Mouse (Mus musculus) forebrain, postnatal 0 days (tissue): ENCODE data around the gene Klk1b1. TPM values are rescaled to one million over a fixed set of nuclear protein-coding genes. Genes with fewer than 3 reads are reported as not detected.
"Not testable (repeated sequence)": the region's sequence is repeated elsewhere in the genome, so short reads cannot be mapped to it uniquely, and the experiment has no call there.

ENCODE experiments used
- ATAC-seq: fragments of 200-750 bp; cut with Nextera tagmentation; 2 replicates; pipeline ENCODE4 v1.8.0; 2017; ENCODE audit warnings: mild to moderate bottlenecking, moderate library complexity
- DNase-seq: peaks from one replicate; pipeline ENCODE4 v3.0.0-alpha.2; 2015
- H3K27ac ChIP-seq: fragments of 300-500 bp; sonication (generic); 2 replicates; pipeline ENCODE4 v1.5.1; 2014; ENCODE audit warnings: low read depth, mild to moderate bottlenecking, antibody characterized with exemption, low read length, moderate library complexity, mixed read lengths
- H3K27me3 ChIP-seq: fragments of 300-500 bp; sonication (generic); 2 replicates; pipeline ENCODE4 v1.6.1; 2014; ENCODE audit warnings: mild to moderate bottlenecking, low read length, mixed read lengths; ENCODE audit not compliant: insufficient read depth
- H3K36me3 ChIP-seq: fragments of 300-500 bp; sonication (generic); 2 replicates; pipeline ENCODE4 v1.6.1; 2014; ENCODE audit warnings: mild to moderate bottlenecking, moderate library complexity; ENCODE audit not compliant: insufficient read depth
- H3K4me1 ChIP-seq: fragments of 300-500 bp; sonication (generic); 2 replicates; pipeline ENCODE4 v1.6.1; 2014; ENCODE audit warnings: antibody characterized with exemption; ENCODE audit not compliant: insufficient read depth
- H3K4me2 ChIP-seq: fragments of 300-500 bp; sonication (generic); 2 replicates; pipeline ENCODE4 v1.6.1; 2014; ENCODE audit warnings: low read depth, mild to moderate bottlenecking, moderate library complexity
- H3K4me3 ChIP-seq: fragments of 300-500 bp; sonication (generic); 2 replicates; pipeline ENCODE4 v1.5.1; 2014; ENCODE audit warnings: low read depth, low read length, mixed read lengths
- H3K9ac ChIP-seq: fragments of 300-500 bp; sonication (generic); 2 replicates; pipeline ENCODE4 v1.6.1; 2014; ENCODE audit warnings: mild to moderate bottlenecking
- H3K9me3 ChIP-seq: fragments of 300-500 bp; sonication (generic); 2 replicates; pipeline ENCODE4 v1.6.1; 2016; ENCODE audit warnings: low read length
- CTCF ChIP-seq: sonication (generic); IDR thresholded peaks from 2 replicates; pipeline ENCODE4 v1.5.1; 2016; ENCODE audit warnings: antibody characterized with exemption, control low read depth, low read depth
- WGBS: fragments of 180-500 bp; shearing (Covaris S2); extraction: QIAGEN DNeasy Blood & Tissue Kit; methylation state at CpG from one replicate; pipeline ENCODE4 v1.1.7; 2014; 5-methylcytosine and 5-hydroxymethylcytosine counted together
- polyA plus RNA-seq: library from polyadenylated mRNA; unstranded; fragments of >200 nt; fragmentation: Nextera tagmentation; extraction: Ambion mirVana; gene quantifications from 2 replicates; pipeline ENCODE4 v1.2.1, GENCODE M21; 2015
- total RNA-seq: library from RNA; depleted of rRNA; stranded (reverse); fragments of >200 nt; gene quantifications from 2 replicates; pipeline ENCODE4 v1.2.3, GENCODE M21; 2014

The Klk1b1 gene
- total and polyA plus RNA-seq, 2 experiments from 2014 or later, result not detected

DNA sequence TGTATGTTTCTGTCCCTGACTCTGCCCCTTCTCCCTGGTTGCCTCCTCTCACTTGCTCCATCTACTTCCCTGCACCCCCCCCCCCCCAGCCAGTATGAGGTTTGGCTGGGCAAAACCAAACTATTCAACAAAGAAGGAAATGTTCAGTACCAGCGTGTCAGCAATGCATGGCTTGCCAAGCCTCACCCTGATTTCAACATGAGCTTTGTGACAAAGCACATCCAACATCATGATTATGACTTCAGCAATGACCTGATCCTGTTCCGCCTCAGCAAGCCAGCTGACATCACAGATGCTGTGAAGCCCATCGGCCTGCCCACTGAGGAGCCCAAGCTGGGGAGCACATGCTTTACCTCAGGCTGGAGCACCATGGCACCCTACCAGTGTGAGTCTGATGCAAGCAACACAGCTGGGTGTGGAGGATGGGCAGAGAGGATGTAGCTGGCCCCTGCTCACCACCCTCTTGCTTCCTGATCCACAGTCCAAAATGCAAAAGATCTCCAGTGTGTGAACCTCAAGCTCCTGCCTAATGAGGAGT lies 21.8 kb upstream of the Klk1b1 start:
- H3K36me3 ChIP-seq, result no peaks in the 10 kb centered on the region
- ATAC-seq (no peak), DNase-seq (no peak)
- no peak overlapping the region for H3K27ac ChIP-seq
- H3K4me1 ChIP-seq, result no peaks in the 10 kb centered on the region
- TF ChIP-seq CTCF, result no peak
- no peak overlapping the region for H3K4me2 ChIP-seq
- H3K9ac ChIP-seq, result no peak overlapping the region
- 92% methylated on average over 3 of the region's 3 CpGs for WGBS
- no peak overlapping the region for H3K4me3 ChIP-seq
- H3K9me3 ChIP-seq, result no peaks in the 10 kb centered on the region
- no peaks in the 10 kb centered on the region for H3K27me3 ChIP-seq

GRCm38 (mm10) chr7:43950364-43950763 lies 16.2 kb upstream of the Klk1b1 start, which contains the start of gene Klk1b8:
Gene Klk1b8, plus strand, starts transcription at chr7:43950664.
- ATAC-seq, result no peak
- TF ChIP-seq CTCF, result no peak
- no peak within 1 kb of the TSS for H3K4me2 ChIP-seq

DNA sequence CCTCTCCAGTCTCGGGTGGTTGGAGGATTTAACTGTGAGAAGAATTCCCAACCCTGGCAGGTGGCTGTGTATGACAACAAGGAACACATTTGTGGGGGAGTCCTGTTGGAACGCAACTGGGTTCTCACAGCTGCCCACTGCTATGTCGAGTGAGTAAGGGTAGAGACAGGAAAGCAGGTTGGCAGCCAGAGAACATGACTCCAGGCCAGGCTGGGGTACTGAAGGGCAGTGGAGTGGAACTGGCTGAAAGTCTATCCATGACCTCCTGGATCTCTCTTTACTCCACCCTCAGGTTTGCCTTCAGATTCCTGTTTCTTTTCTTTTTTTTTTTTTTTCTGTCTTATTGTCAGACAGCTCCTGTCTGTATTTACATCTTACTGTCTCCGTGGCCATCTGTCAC lies 13.8 kb upstream of the Klk1b1 start:
- TF ChIP-seq CTCF, result no peak
- 56% methylated on average over 4 of the region's 4 CpGs for WGBS
- Histone ChIP-seq H3K4me1 (no peaks in the 10 kb centered on the region), H3K9me3 (no peaks in the 10 kb centered on the region), H3K36me3 (no peaks in the 10 kb centered on the region), H3K4me2 (no peak overlapping the region), H3K9ac (no peak overlapping the region), H3K27ac (no peak overlapping the region), H3K4me3 (no peak overlapping the region), H3K27me3 (no peaks in the 10 kb centered on the region)
- DNase-seq (no peak), ATAC-seq (no peak)

More at GRCm38 (mm10) chr7:43950364-43950763, 16.2 kb upstream of the Klk1b1 start, which contains the start of gene Klk1b8:
- DNase-seq, result no peak
- 74% methylated on average over 2 of the region's 2 CpGs for WGBS
- H3K36me3 ChIP-seq, result no peaks in the 10 kb centered on the region
- H3K27me3 ChIP-seq, result no peaks in the 10 kb centered on the region
- no peak within 1 kb of the TSS for H3K27ac ChIP-seq
- no peak within 1 kb of the TSS for H3K4me3 ChIP-seq
- no peaks in the 10 kb centered on the region for H3K4me1 ChIP-seq
- no peak within 1 kb of the TSS for H3K9ac ChIP-seq
- H3K9me3 ChIP-seq, result no peaks in the 10 kb centered on the region

GRCm38 (mm10) chr7:43967058-43967457 lies 507 bp downstream of the Klk1b1 start:
- Histone ChIP-seq H3K9ac (no peak overlapping the region), H3K9me3 (no peaks in the 10 kb centered on the region), H3K27ac (no peak overlapping the region), H3K27me3 (no peaks in the 10 kb centered on the region), H3K4me1 (no peaks in the 10 kb centered on the region), H3K4me3 (no peak overlapping the region), H3K4me2 (no peak overlapping the region), H3K36me3 (no peaks in the 10 kb centered on the region)
- DNase-seq (no peak), ATAC-seq (no peak)
- 82% methylated on average over 3 of the region's 3 CpGs for WGBS
- no peak for TF ChIP-seq CTCF

DNA sequence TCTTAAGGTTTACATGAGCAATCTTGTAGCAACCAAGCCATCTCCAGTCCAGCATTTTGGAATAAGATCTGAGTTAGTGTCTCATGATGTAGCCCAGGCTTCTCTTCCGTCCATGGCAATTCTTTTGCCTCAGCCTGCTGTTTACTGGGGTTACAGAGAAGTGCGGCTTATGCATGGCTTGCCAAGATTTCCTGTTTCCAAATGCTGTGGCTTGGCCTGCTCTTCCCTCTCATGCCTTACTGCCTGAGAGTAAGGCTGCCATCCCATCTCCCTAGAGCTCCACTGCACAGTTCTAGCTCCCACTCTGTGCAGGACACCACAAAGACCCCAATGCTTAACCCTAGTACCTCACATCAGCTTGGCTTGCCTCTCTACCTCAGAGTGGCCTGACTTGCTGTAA lies 1.1 kb downstream of the Klk1b1 start:
- Histone ChIP-seq H3K9me3 (no peaks in the 10 kb centered on the region), H3K36me3 (no peaks in the 10 kb centered on the region), H3K27ac (no peak overlapping the region), H3K4me1 (no peaks in the 10 kb centered on the region), H3K9ac (no peak overlapping the region), H3K27me3 (no peaks in the 10 kb centered on the region), H3K4me2 (no peak overlapping the region), H3K4me3 (no peak overlapping the region)
- TF ChIP-seq CTCF, result no peak
- DNase-seq (no peak), ATAC-seq (no peak)
- WGBS, result 77% methylated on average over 2 of the region's 2 CpGs

DNA sequence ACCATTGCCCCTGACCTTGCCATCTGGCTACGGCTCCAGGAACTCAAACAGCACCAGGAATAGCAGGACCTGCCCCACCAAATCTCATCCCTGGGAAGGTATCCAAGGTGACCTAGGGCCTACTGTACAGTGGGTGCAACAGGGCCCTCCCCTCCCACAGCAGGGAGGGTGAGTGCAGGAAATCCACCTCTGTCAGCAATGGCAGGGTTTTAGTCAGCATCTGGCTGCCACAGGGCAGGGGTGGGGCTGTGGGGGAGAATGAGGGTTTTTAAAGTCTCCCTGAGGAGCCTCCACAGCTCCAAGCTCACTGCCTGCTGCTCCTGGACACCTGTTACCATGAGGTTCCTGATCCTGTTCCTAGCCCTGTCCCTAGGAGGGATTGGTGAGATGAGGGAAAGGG lies 9.2 kb downstream of the Klk1b1 start, which contains the start of gene Klk1b9:
Gene Klk1b9, plus strand, starts transcription at position 301 of the 400 bp plus-strand sequence.
- H3K4me2 ChIP-seq, H3K4me1 ChIP-seq, DNase-seq, H3K9me3 ChIP-seq, H3K36me3 ChIP-seq, H3K9ac ChIP-seq, H3K27me3 ChIP-seq, ATAC-seq, H3K27ac ChIP-seq, H3K4me3 ChIP-seq: not testable (repeated sequence)
- WGBS, result 83% methylated on average over 1 of the region's 1 CpGs

DNA sequence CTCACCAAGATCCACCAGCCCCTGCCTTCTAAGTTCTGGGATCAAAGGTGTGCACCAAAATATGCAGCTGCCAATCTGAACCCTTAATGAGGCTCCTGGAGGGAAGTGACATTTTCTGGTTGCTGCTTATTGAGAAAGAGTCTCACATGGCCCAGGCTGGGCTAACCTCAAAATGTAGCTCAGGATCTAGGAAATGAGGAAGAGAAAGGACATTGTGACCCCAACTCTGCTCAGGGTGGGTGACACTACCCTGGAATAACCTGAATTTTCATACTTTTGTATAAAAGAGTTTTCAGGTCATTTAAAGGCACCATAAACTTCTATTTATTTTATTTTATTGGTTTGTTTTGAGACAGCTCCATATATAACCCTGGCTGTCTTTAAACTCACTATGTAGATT lies 19.1 kb downstream of the Klk1b1 start:
- Histone ChIP-seq H3K4me3 (no peak overlapping the region), H3K27ac (no peak overlapping the region), H3K9me3 (no peaks in the 10 kb centered on the region), H3K4me2 (no peak overlapping the region), H3K36me3 (no peaks in the 10 kb centered on the region), H3K27me3 (no peaks in the 10 kb centered on the region), H3K9ac (no peak overlapping the region), H3K4me1 (no peaks in the 10 kb centered on the region)
- TF ChIP-seq CTCF, result no peak
- DNase-seq (no peak), ATAC-seq (no peak)

DNA sequence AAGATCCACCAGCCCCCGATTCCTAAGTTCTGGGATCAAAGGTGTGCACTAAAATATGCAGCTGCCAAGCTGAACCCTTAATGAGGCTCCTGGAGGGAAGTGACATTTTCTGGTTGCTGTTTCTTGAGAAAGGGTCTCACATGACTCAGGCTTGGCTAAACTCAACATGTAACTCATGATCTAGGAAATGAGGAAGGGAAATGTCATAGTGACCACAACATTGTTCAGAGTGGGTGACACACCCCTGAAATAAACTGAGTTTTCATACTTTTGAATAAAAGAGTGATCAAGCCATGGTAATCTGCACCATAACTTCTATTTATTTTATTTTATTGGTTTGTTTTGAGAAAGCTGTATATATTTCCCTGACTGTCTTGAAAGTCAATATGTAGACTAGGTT lies 28.3 kb downstream of the Klk1b1 start:
- not testable (repeated sequence) for H3K36me3 ChIP-seq, ATAC-seq, H3K9ac ChIP-seq, H3K27me3 ChIP-seq, H3K4me2 ChIP-seq, H3K9me3 ChIP-seq, H3K4me3 ChIP-seq, H3K4me1 ChIP-seq, H3K27ac ChIP-seq, DNase-seq
- WGBS, result 71% methylated on average over 1 of the region's 1 CpGs

- not testable (repeated sequence) for H3K4me3 ChIP-seq, ATAC-seq, H3K27ac ChIP-seq, H3K9ac ChIP-seq, H3K9me3 ChIP-seq, H3K36me3 ChIP-seq, H3K27me3 ChIP-seq, H3K4me2 ChIP-seq, DNase-seq, H3K4me1 ChIP-seq
- 93% methylated on average over 4 of the region's 4 CpGs for WGBS
These were observed 29.0 kb downstream of the Klk1b1 start, which contains the start of gene Klk1b11 for GRCm38 (mm10) chr7:43995577-43995976. Gene Klk1b11, plus strand, starts transcription at chr7:43995877.
